Mouse (Mus musculus): ENCODE measurements around the gene Ear1.
"Not testable (repeated sequence)": the region's sequence is repeated elsewhere in the genome, so short reads cannot be mapped to it uniquely, and the experiment has no call there.

GRCm38 (mm10) chr14:43859465-43859864, 15.9 kb downstream of the Ear1 start:
- not testable (repeated sequence) for TF ChIP-seq CTCF (IDR thresholded peaks at IDR 0.05; ENCODE audit: control insufficient read depth, insufficient read depth, low read length); POLR2A (IDR thresholded peaks at IDR 0.05; ENCODE audit: borderline replicate concordance, control insufficient read depth, low read depth, low read length)

Measured in bone marrow, adult 2 months (tissue).